Mouse (Mus musculus): ENCODE results near the gene Cers3.

- no peak for TF ChIP-seq POLR2A (IDR thresholded peaks at IDR 0.05; ENCODE audit: insufficient read depth, low read depth, low read length)
- no peak for TF ChIP-seq EP300 (IDR thresholded peaks at IDR 0.05; ENCODE audit: insufficient read depth, low read depth, low read length)
Observed at GRCm38 (mm10) chr7:66873235-66873634, 129.9 kb downstream of the Cers3 start.

Measured in heart, adult 2 months (tissue).